Mouse (Mus musculus) liver, postnatal 0 days (tissue): Measurements from ENCODE around the gene Cks1b.

ENCODE experiments used
- CTCF ChIP-seq: sonication (generic); IDR thresholded peaks from 2 replicates; pipeline ENCODE4 v1.5.1; 2016; ENCODE audit warnings: antibody characterized with exemption, low read depth
- EP300 ChIP-seq: IDR thresholded peaks from 2 replicates; pipeline ENCODE4 v1.6.1; 2016; ENCODE audit warnings: antibody characterized with exemption, low read depth, mild to moderate bottlenecking

- no peak for TF ChIP-seq CTCF
- no peak for TF ChIP-seq EP300
Observed at GRCm38 (mm10) chr3:89421002-89421774, 3.0 kb upstream of the Cks1b start.
